Mouse (Mus musculus) megakaryocyte-erythroid progenitor cell, adult 5-6 weeks (primary cell): ENCODE data around the gene Gm13723. TPM values are rescaled to one million over a fixed set of nuclear protein-coding genes. Genes with fewer than 3 reads are reported as not detected.

Source experiments
- ATAC-seq: replicated peaks from 2 replicates; pipeline ENCODE4 v1.8.0; 2016; ENCODE audit warnings: mild to moderate bottlenecking, inconsistent platforms; ENCODE audit not compliant: severe bottlenecking, poor library complexity, low FRiP score, low TSS enrichment
- total RNA-seq, 2 experiments: library from RNA; stranded (forward) in 1 of 2; stranded (reverse) in 1 of 2; fragments of 200-1000, 215-1000 nt in 1 of 2; fragments of >200 nt in 1 of 2; fragmentation: Nextera tagmentation in 1 of 2; gene quantifications; 2 replicates each; pipeline ENCODE4 v1.2.3; 2014 to 2017

Gene Gm13723
- not detected in 2 replicates for total RNA-seq (2014; fragmentation: Nextera tagmentation)
- total RNA-seq (2017): not detected in 2 replicates

GRCm38 (mm10) chr2:86874702-86875101, at the start of gene Gm13723:
TSS of gene Gm13723 (minus strand) at chr2:86874802.
- no peak for ATAC-seq

- no peak for ATAC-seq
Measured at GRCm38 (mm10) chr2:86905647-86906046, 31.0 kb upstream of the Gm13723 start.

- ATAC-seq: no peak
Measured at GRCm38 (mm10) chr2:86892116-86892515, 17.5 kb upstream of the Gm13723 start, which contains the start of gene Olfr1097. TSS of gene Olfr1097 (minus strand) at chr2:86892216.

- ATAC-seq: no peak
Measured at GRCm38 (mm10) chr2:86851596-86851995, 23.0 kb downstream of the Gm13723 start, which contains the start of gene Olfr1095. TSS of gene Olfr1095 (minus strand) at chr2:86851696.

- ATAC-seq: no peak
Measured at GRCm38 (mm10) chr2:86824363-86824762, 50.2 kb downstream of the Gm13723 start, which contains the start of gene Olfr1094. TSS of gene Olfr1094 (plus strand) at chr2:86824663.

Other genes starting within 250 kb of the Gm13723 start
- not detected in 2 replicates for gene Olfr1084, start 235.1 kb downstream of the Gm13723 start, total RNA-seq (2014; fragmentation: Nextera tagmentation)
- gene Olfr1084, start 235.1 kb downstream of the Gm13723 start, total RNA-seq (2017): not detected in 2 replicates
- gene Olfr1085, start 212.8 kb downstream of the Gm13723 start, total RNA-seq (2014; fragmentation: Nextera tagmentation): not detected in 2 replicates
- gene Olfr1085, start 212.8 kb downstream of the Gm13723 start, total RNA-seq (2017): not detected in 2 replicates
- not detected in 2 replicates for gene Olfr1086, start 194.7 kb downstream of the Gm13723 start, total RNA-seq (2014; fragmentation: Nextera tagmentation)
- gene Olfr1086, start 194.7 kb downstream of the Gm13723 start, total RNA-seq (2017): not detected in 2 replicates
- not detected in 2 replicates for gene Olfr1087, start 176.4 kb downstream of the Gm13723 start, total RNA-seq (2014; fragmentation: Nextera tagmentation)
- not detected in 2 replicates for gene Olfr1087, start 176.4 kb downstream of the Gm13723 start, total RNA-seq (2017)
- not detected in 2 replicates for gene Olfr1089, start 141.1 kb downstream of the Gm13723 start, total RNA-seq (2014; fragmentation: Nextera tagmentation)
- gene Olfr1089, start 141.1 kb downstream of the Gm13723 start, total RNA-seq (2017): not detected in 2 replicates
- gene Olfr1090, start 115.8 kb downstream of the Gm13723 start, total RNA-seq (2014; fragmentation: Nextera tagmentation): not detected in 2 replicates
- not detected in 2 replicates for gene Olfr1090, start 115.8 kb downstream of the Gm13723 start, total RNA-seq (2017)
- not detected in 2 replicates for gene Olfr1093, start 92.3 kb downstream of the Gm13723 start, total RNA-seq (2014; fragmentation: Nextera tagmentation)
- gene Olfr1093, start 92.3 kb downstream of the Gm13723 start, total RNA-seq (2017): not detected in 2 replicates
- not detected in 2 replicates for gene Olfr141, start 64.8 kb downstream of the Gm13723 start, total RNA-seq (2014; fragmentation: Nextera tagmentation)
- not detected in 2 replicates for gene Olfr141, start 64.8 kb downstream of the Gm13723 start, total RNA-seq (2017)
- gene Olfr1094, start 50.1 kb downstream of the Gm13723 start, total RNA-seq (2014; fragmentation: Nextera tagmentation): not detected in 2 replicates
- not detected in 2 replicates for gene Olfr1094, start 50.1 kb downstream of the Gm13723 start, total RNA-seq (2017)
- not detected in 2 replicates for gene Olfr1095, start 23.1 kb downstream of the Gm13723 start, total RNA-seq (2014; fragmentation: Nextera tagmentation)
- not detected in 2 replicates for gene Olfr1095, start 23.1 kb downstream of the Gm13723 start, total RNA-seq (2017)
- gene Olfr1097, start 17.4 kb upstream of the Gm13723 start, total RNA-seq (2014; fragmentation: Nextera tagmentation): not detected in 2 replicates
- not detected in 2 replicates for gene Olfr1097, start 17.4 kb upstream of the Gm13723 start, total RNA-seq (2017)
- gene Olfr1098, start 49.7 kb upstream of the Gm13723 start, total RNA-seq (2014; fragmentation: Nextera tagmentation): not detected in 2 replicates
- not detected in 2 replicates for gene Olfr1098, start 49.7 kb upstream of the Gm13723 start, total RNA-seq (2017)
- not detected in 2 replicates for gene Olfr1099, start 85.9 kb upstream of the Gm13723 start, total RNA-seq (2014; fragmentation: Nextera tagmentation)
- gene Olfr1099, start 85.9 kb upstream of the Gm13723 start, total RNA-seq (2017): not detected in 2 replicates
- gene Olfr1100, start 105.2 kb upstream of the Gm13723 start, total RNA-seq (2014; fragmentation: Nextera tagmentation): not detected in 2 replicates
- gene Olfr1100, start 105.2 kb upstream of the Gm13723 start, total RNA-seq (2017): not detected in 2 replicates
- gene Olfr1101, start 116.4 kb upstream of the Gm13723 start, total RNA-seq (2014; fragmentation: Nextera tagmentation): not detected in 2 replicates
- not detected in 2 replicates for gene Olfr1101, start 116.4 kb upstream of the Gm13723 start, total RNA-seq (2017)
- gene Olfr1102, start 123.6 kb upstream of the Gm13723 start, total RNA-seq (2014; fragmentation: Nextera tagmentation): not detected in 2 replicates
- not detected in 2 replicates for gene Olfr1102, start 123.6 kb upstream of the Gm13723 start, total RNA-seq (2017)
- gene Olfr1104, start 152.3 kb upstream of the Gm13723 start, total RNA-seq (2014; fragmentation: Nextera tagmentation): not detected in 2 replicates
- gene Olfr1104, start 152.3 kb upstream of the Gm13723 start, total RNA-seq (2017): not detected in 2 replicates
- not detected in 2 replicates for gene Olfr1105, start 161.7 kb upstream of the Gm13723 start, total RNA-seq (2014; fragmentation: Nextera tagmentation)
- gene Olfr1105, start 161.7 kb upstream of the Gm13723 start, total RNA-seq (2017): not detected in 2 replicates
- not detected in 2 replicates for gene Olfr1106, start 177.5 kb upstream of the Gm13723 start, total RNA-seq (2014; fragmentation: Nextera tagmentation)
- gene Olfr1106, start 177.5 kb upstream of the Gm13723 start, total RNA-seq (2017): not detected in 2 replicates
- gene Olfr1107, start 201.0 kb upstream of the Gm13723 start, total RNA-seq (2014; fragmentation: Nextera tagmentation): not detected in 2 replicates
- not detected in 2 replicates for gene Olfr1107, start 201.0 kb upstream of the Gm13723 start, total RNA-seq (2017)
- not detected in 2 replicates for gene Olfr1109, start 221.2 kb upstream of the Gm13723 start, total RNA-seq (2014; fragmentation: Nextera tagmentation)
- not detected in 2 replicates for gene Olfr1109, start 221.2 kb upstream of the Gm13723 start, total RNA-seq (2017)
- not detected in 2 replicates for gene Olfr259, start 239.8 kb upstream of the Gm13723 start, total RNA-seq (2014; fragmentation: Nextera tagmentation)
- not detected in 2 replicates for gene Olfr259, start 239.8 kb upstream of the Gm13723 start, total RNA-seq (2017)